Mouse (Mus musculus): Measurements from ENCODE around the gene Tmod3. TPM values are rescaled to one million over a fixed set of nuclear protein-coding genes. Genes with fewer than 3 reads are reported as not detected.
"Not testable (repeated sequence)": the region's sequence is repeated elsewhere in the genome, so short reads cannot be mapped to it uniquely, and the experiment has no call there.

The Tmod3 gene
- total RNA-seq, 2 experiments from 2014 or later = 68.7 to 78.5 TPM

DNA sequence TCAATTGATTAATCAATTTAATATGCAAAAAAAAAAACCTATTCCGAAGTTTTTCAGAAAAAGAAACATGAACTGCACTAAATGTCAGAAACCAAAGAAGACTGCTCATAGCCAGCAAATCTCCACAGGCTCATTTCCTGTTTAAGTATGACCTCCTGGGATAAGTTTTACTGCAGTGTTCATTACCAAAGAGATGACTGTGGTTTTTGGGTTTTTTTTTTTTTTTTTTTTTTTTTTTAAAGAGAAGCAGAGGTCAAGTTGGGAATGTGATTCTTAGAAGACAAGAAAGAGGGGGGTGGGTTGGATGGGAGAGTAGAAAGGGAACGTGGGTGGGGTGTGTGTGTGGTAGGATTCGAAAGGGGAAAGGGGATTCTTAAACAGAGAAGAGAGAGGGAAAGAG is 1.1 kb downstream of the Tmod3 start:
- no peak for DNase-seq

DNA sequence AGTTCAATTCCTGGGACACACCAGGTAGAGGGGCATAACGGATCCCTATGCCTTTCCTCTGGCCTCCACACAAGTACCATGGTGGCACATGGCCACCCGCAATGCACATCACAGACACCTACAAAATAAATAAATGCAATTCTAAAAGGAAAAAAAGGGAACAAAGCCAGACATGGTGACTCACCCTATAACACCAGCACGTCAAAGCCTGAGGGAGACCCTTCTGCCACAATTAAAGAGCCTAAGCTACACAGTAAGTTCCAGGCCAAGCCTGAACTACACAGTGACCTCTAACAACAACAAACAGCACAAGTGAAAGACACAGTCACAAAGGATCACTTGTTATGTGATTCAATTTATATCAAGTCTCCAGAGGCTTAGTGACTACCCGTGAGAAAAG is 5.7 kb downstream of the Tmod3 start:
- DNase-seq = no peak

DNA sequence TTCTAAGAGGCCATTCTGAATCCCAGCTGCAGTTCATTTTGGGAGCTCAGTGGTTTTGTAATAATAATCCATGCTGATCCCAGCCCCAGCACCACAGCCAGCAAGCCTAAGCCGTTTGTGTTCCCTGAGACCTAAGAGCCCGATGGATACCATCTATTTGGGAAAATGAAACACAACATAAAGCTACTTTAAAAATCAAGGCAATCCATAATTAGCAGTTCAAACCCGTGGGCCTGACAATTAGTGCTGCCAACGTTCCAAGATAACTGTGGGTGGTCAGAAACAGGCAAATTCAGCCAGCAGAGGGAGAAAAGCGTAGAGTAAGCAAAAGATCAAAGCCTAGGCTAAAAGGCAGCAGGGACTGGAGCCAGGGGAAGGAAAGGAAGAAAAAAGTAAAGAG is 8.1 kb downstream of the Tmod3 start:
- DNase-seq = peak in 1 of 2 experiments; percentile 15

DNA sequence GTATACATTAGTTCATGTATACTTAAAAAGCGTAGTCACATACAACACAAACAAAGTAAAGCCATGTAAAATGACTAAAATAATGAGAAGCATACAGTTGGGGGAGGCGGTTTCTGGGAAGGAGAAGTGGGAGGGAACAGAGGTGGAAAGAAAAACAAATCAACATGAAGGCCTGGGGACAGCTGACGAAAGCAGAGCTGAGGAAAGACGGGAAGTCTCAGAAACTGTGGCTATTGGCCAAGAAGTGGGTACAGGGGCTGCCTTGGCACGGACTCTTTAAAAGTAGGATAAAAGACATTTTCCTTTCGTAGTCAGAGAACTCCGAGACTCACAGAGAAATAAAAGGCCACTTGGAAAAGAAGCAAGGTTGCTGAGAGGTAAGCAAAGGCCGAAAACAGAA is 10.4 kb downstream of the Tmod3 start:
- peak in 1 of 2 experiments; percentile 35 for DNase-seq

DNA sequence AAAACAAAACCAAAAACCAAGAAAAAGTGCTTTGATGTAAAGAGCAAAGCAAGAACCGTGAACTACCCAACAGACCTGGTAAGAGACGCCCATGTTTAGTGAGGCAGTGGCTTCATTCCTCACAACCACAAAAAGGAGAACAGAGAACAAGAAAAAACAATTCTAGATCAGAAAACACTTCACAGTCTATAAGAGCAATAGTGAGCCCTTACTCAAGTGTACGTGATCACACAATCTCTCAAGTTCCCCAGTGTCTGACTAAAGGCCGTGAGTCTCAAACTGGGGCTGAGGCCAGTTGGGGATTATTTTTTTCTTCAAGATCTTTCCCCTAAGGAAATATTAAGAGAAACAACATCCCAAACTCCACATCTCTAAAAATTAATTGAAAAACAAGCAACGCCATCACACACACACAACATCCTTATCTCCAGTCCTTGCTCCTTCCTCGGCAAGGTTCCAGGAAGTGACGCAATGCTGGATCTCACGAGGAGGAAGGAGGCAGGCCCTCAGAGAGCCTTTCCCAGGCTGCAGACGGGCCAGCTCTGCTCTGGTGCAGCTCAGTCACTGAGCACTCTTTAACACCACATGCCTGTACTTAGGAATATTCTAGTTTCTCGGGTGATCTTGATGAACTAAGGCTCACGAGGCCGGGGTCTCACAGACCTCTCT is 12.4 kb downstream of the Tmod3 start:
- peak; percentile 89 to 90 for DNase-seq

GRCm38 (mm10) chr9:75545514-75545913 is 13.9 kb downstream of the Tmod3 start:
- no peak for DNase-seq

DNA sequence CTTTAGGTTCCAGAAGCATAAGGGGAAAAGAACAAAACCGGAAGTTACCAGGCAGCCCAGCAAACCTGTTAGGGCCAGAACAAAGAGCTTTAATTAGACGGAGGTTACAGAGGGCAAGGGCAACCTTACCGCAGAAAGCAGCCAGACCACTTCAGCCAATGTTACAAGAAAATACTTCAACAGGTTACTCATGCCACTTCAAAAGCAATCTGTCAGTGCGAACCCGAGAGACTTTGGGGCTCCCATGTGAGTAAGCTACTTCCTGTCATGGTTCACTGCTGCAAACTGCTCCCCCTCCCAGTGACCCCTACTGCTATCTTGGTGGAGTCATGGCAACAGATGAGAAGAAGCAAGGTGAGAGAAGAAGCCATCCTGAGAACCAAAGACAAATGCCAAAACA is 18.0 kb downstream of the Tmod3 start:
- DNase-seq = peak in 1 of 2 experiments; percentile 24

DNA sequence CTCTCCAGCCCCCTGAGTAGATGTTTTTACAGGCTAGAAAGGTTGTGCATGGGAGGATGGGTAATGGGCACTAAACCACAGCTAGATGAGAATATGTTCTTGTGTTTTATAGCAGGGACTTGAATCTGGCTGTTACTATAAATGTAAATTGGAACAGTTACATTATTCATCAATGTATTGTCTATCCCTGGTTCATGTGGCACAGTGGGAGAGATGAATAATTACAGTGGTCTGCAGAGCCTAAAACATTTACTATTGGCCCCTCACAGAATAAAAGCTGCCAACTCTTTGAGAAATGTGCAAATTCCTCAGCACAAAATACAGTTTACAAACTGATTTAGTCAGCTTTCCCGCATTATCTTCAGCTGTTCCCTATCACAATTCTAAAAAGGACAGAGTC is 23.0 kb downstream of the Tmod3 start:
- no peak for DNase-seq

DNA sequence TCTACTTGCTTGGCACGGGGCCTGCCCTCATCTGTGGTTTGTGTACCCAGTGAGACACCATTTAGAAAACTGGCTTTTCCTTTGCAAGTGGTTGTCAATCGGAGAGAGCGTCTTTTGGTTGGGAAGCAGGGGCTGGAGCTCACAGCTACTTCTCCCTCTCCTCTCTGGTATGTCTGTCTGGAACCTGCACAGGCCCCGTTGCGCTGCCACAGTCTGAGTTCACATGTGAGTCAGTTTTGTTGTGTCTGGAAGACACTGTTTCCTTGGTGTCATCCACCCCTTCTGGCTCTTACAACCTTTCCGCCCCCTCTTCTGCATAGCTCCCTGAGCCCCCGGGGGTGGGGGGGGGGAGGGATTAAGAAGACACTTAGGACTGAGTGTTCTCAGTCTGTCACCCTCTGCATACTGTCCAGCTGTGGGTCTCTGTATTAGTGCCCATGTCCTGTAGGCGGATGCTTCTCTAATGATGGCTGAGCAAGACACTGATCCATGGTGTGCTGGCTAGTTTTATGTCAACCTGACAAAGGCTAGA is 25.0 kb downstream of the Tmod3 start:
- DNase-seq = no peak

GRCm38 (mm10) chr9:75532989-75533388 is 26.5 kb downstream of the Tmod3 start:
- not testable (repeated sequence) for DNase-seq

DNA sequence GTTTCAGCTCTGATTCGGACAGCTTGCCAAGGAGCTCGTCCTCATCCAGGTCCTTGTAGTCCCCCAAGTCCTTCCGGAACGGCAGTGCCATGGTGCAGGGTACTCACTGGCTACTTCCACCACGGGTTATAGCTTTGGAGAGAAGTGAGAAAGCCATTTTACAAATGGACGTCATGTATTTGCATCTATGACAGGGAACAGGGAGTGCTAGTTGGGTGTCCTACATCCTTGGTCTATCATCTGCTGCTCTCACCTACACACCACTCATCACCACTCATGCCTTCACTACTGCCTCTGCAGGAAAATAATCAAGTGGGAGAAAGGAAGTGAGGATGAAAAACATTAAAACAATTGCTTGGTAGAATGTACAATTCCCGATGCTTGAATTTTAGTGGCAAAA is 27.0 kb downstream of the Tmod3 start:
- no peak for DNase-seq

- peak in 1 of 2 experiments; percentile 53 for DNase-seq
These were observed 30.1 kb downstream of the Tmod3 start for GRCm38 (mm10) chr9:75529358-75529757.

GRCm38 (mm10) chr9:75528096-75528495 is 31.4 kb downstream of the Tmod3 start:
- DNase-seq = no peak

DNA sequence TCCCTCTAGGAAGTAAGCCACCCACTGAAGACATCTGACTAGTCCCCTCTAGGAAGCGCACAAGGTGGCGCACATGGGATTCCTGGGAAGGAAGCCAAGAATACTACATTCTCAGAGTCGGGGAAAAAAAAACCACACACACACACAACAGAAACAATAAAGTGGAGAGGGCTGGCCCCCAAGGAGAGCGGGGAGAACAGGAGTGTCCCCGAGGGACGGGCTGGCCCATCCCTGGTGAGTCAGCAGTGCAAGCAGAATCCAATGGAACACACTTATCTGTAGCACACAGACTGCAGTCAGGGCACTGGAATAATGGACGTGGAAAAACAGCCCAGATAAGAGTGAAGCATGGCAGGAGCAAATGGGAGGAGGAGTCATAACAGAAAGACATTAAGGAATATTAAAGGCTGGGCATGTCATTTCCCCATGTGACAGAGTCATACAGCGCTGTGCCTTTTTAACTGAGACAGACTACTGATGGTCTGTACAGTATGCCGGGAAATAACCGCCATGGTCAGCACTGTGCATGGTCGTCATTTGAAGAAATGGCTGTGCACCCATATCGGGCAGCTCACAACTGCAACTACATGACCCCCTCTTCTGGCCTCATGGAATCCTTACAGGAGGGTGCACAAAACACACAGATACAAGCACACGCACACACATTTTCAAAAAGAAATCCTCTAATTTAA is 31.9 kb downstream of the Tmod3 start:
- peak; percentile 29 to 61 for DNase-seq

DNA sequence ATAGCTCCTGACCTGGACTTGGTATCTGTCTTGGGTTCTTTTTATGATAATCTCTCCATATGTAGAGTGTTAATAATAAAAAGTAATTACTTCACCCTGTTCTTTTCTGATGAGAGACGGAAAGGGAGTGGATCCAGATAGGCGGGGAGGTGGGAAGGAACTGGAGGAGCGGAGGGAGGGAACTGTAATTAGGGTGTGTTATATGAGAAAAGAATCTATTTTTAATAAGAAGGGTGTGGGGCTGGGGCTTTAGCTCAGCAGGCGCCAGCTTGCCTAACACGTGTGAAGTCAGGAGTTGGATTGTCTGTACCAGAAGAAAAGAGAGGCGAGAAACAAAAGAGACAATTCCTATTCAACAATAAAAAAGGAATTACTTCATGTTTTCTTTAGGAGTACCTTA is 35.8 kb downstream of the Tmod3 start:
- DNase-seq = no peak

GRCm38 (mm10) chr9:75522217-75522616 is 37.2 kb downstream of the Tmod3 start:
- DNase-seq = no peak

GRCm38 (mm10) chr9:75521788-75522187 is 37.7 kb downstream of the Tmod3 start:
- DNase-seq = peak; percentile 53 to 74

- DNase-seq = no peak
These were observed 38.5 kb downstream of the Tmod3 start for GRCm38 (mm10) chr9:75520940-75521339.

DNA sequence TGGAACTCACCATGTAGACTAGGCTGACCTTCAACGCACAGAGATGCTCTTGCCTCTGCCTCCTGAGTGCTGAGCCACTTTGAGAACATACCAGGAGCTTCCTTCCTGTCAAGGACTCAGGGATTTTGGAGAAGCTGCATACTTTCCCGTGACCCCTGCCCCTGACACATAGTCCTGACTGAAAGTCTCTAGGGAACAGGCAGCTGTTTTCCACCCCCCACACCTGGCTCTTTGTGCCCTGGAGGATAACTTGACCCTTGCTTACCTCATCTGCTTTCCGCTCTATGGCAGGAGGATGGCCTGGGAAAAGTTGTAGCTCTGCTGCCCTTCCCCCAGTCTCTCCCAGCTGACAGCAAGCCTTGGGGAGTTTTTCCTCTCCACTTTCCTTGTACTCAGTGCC is 41.7 kb downstream of the Tmod3 start:
- DNase-seq = no peak

- peak; percentile 18 to 48 for DNase-seq
These were observed 43.9 kb downstream of the Tmod3 start for GRCm38 (mm10) chr9:75515464-75516113.

DNA sequence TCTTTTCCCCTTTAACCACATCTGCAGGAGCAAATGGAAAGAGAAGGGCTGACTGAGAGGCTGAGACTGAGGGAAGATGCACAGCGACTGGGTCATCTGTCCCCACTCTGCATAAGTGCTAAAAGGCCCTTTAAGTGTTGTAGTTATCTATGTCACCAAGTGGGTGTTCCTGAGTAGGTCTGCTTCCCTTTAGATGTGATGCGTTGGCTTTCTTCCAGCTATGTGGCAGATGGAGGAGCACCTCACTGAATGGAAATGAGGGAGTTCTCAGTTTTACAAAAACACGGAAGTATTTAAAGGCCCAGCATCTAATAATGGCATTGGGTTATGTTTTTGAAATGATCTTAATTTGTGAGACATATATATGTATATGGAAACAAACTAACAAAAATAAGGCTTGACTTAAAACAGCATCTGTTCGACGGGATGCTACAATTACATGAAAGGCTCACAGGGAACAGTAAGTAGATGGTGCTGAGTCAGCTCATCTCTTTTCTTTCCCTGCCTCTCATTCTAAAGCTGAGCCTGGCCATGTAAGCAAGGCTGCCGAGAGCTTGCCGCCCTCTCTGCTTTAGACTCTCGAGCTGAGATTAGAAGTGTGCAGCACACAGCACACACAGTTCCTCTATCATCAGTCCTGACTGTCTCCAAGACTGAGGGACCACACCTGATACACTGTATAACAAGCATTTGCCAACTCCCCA is 48.1 kb downstream of the Tmod3 start:
- DNase-seq = no peak

DNA sequence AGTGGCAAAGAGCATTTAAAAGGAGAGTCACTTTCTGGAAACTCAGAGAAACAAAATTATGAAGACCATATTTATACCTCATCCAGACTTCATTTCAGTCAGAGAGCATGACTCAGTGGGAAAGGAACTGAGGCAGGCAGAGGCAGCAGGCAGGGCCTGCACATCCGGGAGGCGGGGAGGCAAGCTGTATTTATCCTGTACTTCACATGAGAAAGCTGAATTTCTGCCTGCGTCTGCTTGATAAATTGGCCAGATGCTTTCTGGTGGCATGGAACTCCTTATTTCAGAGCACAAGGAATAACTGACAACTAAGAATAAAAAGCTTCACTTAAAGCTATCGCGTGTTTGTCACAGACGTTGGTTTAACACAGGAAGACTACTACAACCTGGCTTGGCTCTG is 55.1 kb downstream of the Tmod3 start:
- no peak for DNase-seq

GRCm38 (mm10) chr9:75498571-75498970 is 60.9 kb downstream of the Tmod3 start:
- DNase-seq = no peak

Measured in adrenal gland, postnatal 36 days (tissue).